ENCODE assay signal across 8 mouse cellular contexts in the genomic region with DNA sequence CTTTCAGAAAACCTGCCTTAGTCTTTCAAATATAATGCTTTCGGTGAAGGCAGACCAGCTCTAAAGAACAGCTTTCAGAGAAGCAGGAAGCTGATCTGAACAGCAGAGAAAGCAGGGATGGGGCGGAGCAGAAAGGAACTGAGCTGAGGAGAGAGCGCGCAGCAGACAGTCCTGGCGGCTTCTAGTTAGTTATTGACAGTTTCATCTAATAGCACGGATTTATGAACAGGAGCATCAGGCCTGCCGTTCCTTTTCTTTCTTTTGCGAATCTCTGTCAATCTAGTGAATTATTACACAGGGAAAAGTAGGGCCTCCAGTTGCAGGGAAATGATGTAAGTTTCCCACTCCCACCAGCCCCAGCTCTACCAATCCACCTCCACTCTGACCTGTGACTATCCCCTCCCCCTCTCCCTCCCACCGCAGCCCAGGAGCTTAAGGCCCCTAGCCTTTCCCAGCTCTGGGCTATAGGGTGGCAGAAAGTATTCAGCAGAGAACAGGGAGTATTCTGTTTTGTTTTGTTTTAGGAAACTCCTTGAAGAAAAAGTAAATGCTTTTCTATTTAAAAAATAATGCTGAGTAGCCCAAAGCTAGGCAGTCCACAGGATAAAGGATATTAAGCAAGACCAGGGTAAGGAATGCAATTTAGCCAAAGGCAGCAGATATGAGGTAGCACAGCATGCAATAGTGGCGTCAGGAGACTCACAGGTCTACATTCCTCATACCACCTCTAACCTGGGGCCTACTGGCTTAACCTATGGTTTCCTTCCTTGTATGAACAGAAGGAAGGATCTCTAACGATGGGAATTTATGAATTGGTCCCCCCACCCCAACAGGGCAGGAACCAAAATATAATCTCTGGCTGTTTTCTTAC.
A peak's percentile ranks its signal among the peaks of the same experiment; 100 is the strongest.
DNase-seq lines count a peak whose midpoint lies in the region; ATAC-seq and TF ChIP-seq lines count a peak whose summit lies in the region.

No protein-coding gene starts in this region.

- H3K9me3 ChIP-seq in forebrain, postnatal 0 days (ENCODE audit: low read length), result no peaks in the 10 kb centered on the region

- 10% methylated on average over 11 of the region's 11 CpGs for WGBS in forebrain, postnatal 0 days

- H3K4me2 ChIP-seq in forebrain, postnatal 0 days (ENCODE audit: low read depth), result peak overlapping the region; percentile 52

- 0 out of 2 replicates have a peak, but pooled peaks cover 3% of the 10 kb centered on the region for H3K4me1 ChIP-seq in forebrain, postnatal 0 days (ENCODE audit: insufficient read depth)

- no peaks in the 10 kb centered on the region for H3K36me3 ChIP-seq in forebrain, postnatal 0 days (ENCODE audit: insufficient read depth)

- ATAC-seq in forebrain, postnatal 0 days, result peak; percentile 92

- H3K4me3 ChIP-seq in forebrain, postnatal 0 days (ENCODE audit: low read depth, low read length), result peak overlapping the region; percentile 47

- no peaks in the 10 kb centered on the region for H3K27me3 ChIP-seq in forebrain, postnatal 0 days (ENCODE audit: insufficient read depth, low read length)

- peak overlapping the region; percentile 78 for H3K27ac ChIP-seq in forebrain, postnatal 0 days (ENCODE audit: low read depth, low read length)

- peak overlapping the region; percentile 62 for H3K9ac ChIP-seq in forebrain, postnatal 0 days

- peak; percentile 61 for DNase-seq in adrenal gland, adult 2 months
- DNase-seq in adrenal gland, adult 8-10 months, result no peak
- peak; percentile 54 to 63 for DNase-seq in cerebellum, adult 18-20 months
- DNase-seq in forebrain, postnatal 0 days, result peak; percentile 64
- DNase-seq in hindlimb bud, embryonic 11.5 days (ENCODE audit: extremely low spot score, low read depth, low spot score), result peak; percentile 47
- peak; percentile 17 for DNase-seq in left cerebral cortex, adult 11 months (ENCODE audit: low spot score)
- DNase-seq in lung, postnatal 14 days, result peak; percentile 40
- peak; percentile 56 to 58 for DNase-seq in right cerebral cortex, adult 2 months (ENCODE audit: low spot score in 2 of 2)

- no peak for TF ChIP-seq CTCF in forebrain, postnatal 0 days (IDR thresholded peaks at IDR 0.05; ENCODE audit: low read depth)
